8 mouse cellular contexts compared by ENCODE assay signal in the genomic region with DNA sequence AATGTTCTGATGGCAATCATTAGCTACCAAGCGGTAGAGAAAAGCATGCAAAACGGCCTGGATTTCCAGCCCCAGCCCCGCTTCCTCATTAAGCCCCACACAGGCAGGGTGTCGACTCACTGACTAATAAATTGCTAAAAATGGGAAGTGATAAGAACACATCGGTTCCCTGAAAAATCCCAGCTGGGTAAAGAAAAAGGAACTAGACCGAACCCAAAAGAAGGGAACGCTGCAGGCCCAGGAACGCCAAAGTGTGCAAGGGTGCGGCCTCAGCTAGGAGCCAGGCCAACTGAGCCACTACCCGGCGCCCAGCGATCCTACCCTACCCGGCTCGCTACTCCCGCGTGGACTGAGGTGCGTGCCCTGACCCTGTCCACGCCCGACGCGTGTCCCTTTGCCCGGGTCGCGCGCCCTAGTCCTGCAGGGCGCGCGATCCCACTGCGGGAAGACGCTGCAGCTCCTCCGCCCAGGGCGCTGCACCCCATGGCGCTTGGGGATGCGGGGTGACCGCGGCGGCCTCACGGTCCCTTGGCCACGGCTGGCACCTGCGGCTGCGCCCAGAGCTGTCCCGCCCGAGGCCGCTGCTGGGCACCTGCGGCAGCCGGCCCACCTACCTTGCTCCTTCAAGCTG. TPM values are rescaled to one million over a fixed set of nuclear protein-coding genes. Genes with fewer than 3 reads are reported as not detected.
DNase-seq lines count a peak whose midpoint lies in the region; ATAC-seq lines count a peak whose summit lies in the region.

No protein-coding gene starts in this region.

- peak overlapping the region; percentile 63 for H3K4me3 ChIP-seq in heart, embryonic 13.5 days
- H3K4me3 ChIP-seq in megakaryocyte, embryonic 14.5 days (replicated peaks), result peak overlapping the region; percentile 85

- H3K36me3 ChIP-seq in heart, embryonic 13.5 days, result no peaks in the 10 kb centered on the region
- H3K36me3 ChIP-seq in megakaryocyte, embryonic 14.5 days (replicated peaks; ENCODE audit: low read length), result no peaks in the 10 kb centered on the region

- H3K9ac ChIP-seq in heart, embryonic 13.5 days, result peak overlapping the region; percentile 55

- H3K4me2 ChIP-seq in heart, embryonic 13.5 days, result peak overlapping the region; percentile 85

- H3K4me1 ChIP-seq in heart, embryonic 13.5 days, result peaks cover 4% of the 10 kb centered on the region; the same call in 1 of the 2 replicates
- peaks cover 11% of the 10 kb centered on the region for H3K4me1 ChIP-seq in megakaryocyte, embryonic 14.5 days

- 5% methylated on average over 45 of the region's 46 CpGs for WGBS in heart, embryonic 13.5 days

- H3K27ac ChIP-seq in heart, embryonic 13.5 days (replicated peaks), result no peak overlapping the region

- no peaks in the 10 kb centered on the region for H3K9me3 ChIP-seq in heart, embryonic 13.5 days
- H3K9me3 ChIP-seq in megakaryocyte, embryonic 14.5 days, result no peaks in the 10 kb centered on the region

- peak; percentile 37 for DNase-seq in right cerebral cortex, postnatal 10 days (ENCODE audit: low spot score in 2 of 2)
- DNase-seq in right cerebral cortex, postnatal 36 days (ENCODE audit: low spot score in 2 of 2), result no peak
- peak; percentile 4 to 33 for DNase-seq in kidney, postnatal 25 days
- no peak for DNase-seq in thymus, postnatal 10 days (ENCODE audit: low spot score in 2 of 2)

- peaks cover 67% of the 10 kb centered on the region for H3K27me3 ChIP-seq in heart, embryonic 13.5 days (replicated peaks)
- peaks cover 42% of the 10 kb centered on the region for H3K27me3 ChIP-seq in megakaryocyte, embryonic 14.5 days (replicated peaks)

- ATAC-seq in common myeloid progenitor, adult 5-6 weeks (replicated peaks; ENCODE audit: low read depth, poor library complexity, severe bottlenecking), result peak; percentile 83
- ATAC-seq in heart, embryonic 13.5 days (ENCODE audit: extremely low read depth, insufficient number of reproducible peaks, low FRiP score, low TSS enrichment), result no peak
- ATAC-seq in inflammation-experienced regulatory T-cells, adult 6 months, result no peak

RNA-seq across cellular contexts. Expression of gene Shtn1, which starts 0.9 kb away (rescaled TPM):
- total RNA-seq in common myeloid progenitor, adult 5-6 weeks (2017), result 0.05 and 1.0 TPM in 2 replicates
- polyA plus RNA-seq in heart, embryonic 13.5 days (2015; fragmentation: Nextera tagmentation; extraction: Ambion mirVana), result 0.53 and 0.95 TPM in 2 replicates
- polyA plus RNA-seq in megakaryocyte, embryonic 14.5 days (2012; ENCODE audit: insufficient read depth, low replicate concordance), result 0.10 and 0.41 TPM in 2 replicates
- polyA plus RNA-seq in inflammation-experienced regulatory T-cells, adult 6 months (2017; shearing (Covaris generic)), result 1 to 10 TPM; 1.8 to 4.1 (median 2.6) TPM

Comparison
In these comparisons a context has a peak if more than half of its experiments do, and no peak if none do; other contexts are left out.
1. DNase-seq: peak in right cerebral cortex, postnatal 10 days (2 of 2) and kidney, postnatal 25 days (2 of 2); none in right cerebral cortex, postnatal 36 days (0 of 2) and thymus, postnatal 10 days (0 of 2).